Mouse (Mus musculus) ES-CJ7 (cell line): ENCODE data around the gene Med21.

Experiments used
- DNase-seq: peaks from one replicate; pipeline ENCODE4 v3.0.0; 2011; ENCODE audit warnings: low read depth, low spot score

The Med21 gene

DNA sequence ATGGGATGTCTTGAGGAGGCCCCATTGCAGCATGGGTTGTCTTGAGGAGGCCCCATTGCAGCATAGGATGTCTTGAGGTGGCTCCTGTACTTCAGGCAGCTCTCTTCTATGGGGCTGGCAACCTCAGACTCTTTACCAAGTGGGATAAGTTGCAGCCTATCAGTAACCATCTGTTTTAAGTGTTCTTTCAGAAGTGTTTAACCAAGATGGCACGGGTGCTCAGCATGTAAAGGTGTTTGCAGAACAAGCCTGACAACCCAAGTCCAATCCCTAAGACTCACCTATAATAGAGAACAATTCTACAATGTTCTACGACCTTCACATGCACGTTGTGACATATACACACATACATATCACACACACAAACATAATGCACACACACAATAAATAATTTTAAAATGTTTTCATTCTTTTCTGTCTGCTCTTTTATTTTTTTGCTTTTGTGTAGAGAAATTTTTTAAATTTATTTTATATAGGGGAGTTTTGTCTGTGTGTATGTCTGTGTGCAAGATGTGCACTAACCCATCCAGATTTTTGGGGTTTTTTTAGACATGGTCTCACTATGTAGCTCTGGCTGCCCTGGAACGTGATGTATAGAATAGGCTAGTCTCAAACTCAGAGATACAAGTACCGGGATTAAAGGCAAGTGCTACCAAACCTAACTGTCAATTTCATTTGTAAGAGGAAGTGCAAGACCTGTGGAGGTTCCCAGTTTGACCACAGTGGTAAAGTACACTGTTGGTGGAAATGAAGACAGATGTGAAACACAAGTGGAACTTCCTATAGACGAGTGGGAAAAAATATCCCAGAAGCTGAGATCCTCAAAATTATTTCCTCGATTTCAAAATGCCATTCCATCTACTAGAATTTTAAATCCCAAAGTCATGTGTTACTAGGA is 2.0 kb upstream of the Med21 start:
- DNase-seq: no peak

- DNase-seq: no peak
Observed at GRCm38 (mm10) chr6:146640991-146641390, 1.4 kb upstream of the Med21 start.

GRCm38 (mm10) chr6:146641621-146642210 is 631 bp upstream of the Med21 start:
- DNase-seq: peak; percentile 73

DNA sequence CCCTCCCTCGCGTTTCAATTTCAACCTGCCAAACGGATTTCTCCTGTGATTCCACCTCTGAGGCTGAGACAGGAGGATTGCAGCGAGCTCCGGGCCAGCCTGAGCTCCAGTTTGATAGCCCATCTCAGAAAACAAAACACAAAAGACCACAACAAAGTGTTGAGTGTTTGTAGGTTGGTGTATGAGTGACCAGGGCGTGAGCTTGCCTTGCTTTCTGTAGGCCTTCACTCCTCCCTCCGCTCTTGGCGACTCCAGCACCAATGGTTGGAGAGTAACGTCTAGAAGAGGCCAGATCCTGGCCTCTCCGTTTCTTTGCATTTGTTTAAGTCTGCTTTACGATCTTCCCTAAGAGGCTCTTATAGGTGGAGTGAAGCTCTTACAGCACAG is 830 bp downstream of the Med21 start:
- peak; percentile 65 for DNase-seq

- no peak for DNase-seq
Observed at GRCm38 (mm10) chr6:146650013-146650412, 7.7 kb downstream of the Med21 start.

- DNase-seq: no peak
Observed at GRCm38 (mm10) chr6:146651431-146651830, 9.1 kb downstream of the Med21 start.

DNA sequence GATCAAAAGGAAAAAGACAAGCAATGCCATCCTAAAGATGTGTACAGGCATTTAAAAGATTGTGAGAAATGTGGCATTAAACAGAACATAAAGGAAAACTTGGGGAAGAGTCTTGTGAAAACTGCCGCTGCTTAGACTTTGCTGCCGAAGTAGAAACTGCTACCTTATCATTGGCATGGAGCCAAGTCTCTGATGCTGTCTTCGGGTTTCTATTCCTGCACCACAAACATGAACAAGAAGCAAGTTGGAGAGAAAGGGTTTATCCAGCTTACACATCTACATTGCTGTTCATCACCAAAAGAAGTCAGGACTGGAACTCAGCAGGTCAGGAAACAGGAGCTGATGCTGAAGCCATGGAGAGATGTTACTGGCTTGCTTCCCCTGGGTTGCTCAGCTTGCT is 10.8 kb downstream of the Med21 start:
- no peak for DNase-seq

GRCm38 (mm10) chr6:146660591-146660990 is 18.2 kb downstream of the Med21 start:
- DNase-seq: peak; percentile 33

- DNase-seq: no peak
Observed at GRCm38 (mm10) chr6:146661655-146662054, 19.3 kb downstream of the Med21 start.

DNA sequence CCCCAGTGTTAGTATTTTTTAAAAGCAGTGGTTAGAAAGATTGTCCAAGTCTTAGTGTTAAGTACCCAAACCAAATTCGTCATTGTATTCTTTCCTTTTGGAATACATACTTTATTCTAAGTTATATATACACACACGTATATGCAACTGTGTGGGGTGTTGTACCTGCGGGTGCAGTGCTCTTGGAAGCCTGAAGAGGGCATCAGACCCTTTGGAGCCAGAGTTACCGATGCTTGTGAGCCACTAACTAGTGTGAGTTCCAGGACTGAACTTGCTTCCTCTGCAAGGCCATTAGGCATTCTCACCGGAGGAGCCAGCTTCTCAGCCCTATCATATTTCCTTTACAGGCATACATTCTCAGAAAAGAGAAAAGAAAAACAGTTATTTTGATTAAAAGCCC is 20.3 kb downstream of the Med21 start:
- peak; percentile 68 for DNase-seq

- DNase-seq: no peak
Observed at GRCm38 (mm10) chr6:146664116-146664515, 21.8 kb downstream of the Med21 start.

DNA sequence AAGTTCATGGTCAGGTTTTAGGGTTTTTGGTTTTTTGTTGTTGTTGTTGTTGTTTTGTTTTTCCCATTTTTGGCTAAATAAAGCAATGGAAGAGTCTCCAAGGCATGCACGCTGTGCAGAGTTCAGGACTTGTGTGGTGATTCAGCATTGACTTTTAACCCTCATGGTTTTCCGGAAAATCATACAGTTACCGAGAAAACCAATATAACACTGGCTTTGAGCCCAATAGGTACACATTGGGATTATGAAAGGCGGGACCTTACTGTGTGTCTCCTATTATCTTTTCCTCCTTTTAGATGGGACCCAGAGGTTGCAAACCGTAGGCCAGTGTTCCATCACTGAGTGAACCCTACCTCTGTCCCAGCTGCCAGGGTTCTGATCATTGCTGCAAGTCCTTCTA is 22.6 kb downstream of the Med21 start:
- DNase-seq: no peak

DNA sequence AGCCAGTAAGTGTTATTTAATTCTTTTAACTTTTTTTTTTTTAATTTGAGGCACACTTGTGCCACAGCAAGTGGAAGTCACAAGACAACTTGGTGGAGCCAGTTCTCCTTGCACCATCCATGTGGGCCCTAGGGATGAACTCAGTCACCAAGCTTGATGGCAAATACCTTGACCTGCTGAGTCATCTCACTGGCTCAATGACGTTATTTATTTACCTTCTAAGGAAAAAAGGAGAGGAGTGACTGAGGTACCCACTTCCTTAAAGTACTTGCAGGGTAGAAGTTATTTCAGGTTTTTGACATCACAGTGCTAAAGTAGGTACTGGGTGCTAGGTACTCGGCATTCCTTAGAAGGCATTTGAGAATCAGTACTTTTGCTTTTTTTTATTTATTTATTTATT is 23.1 kb downstream of the Med21 start:
- no peak for DNase-seq

DNA sequence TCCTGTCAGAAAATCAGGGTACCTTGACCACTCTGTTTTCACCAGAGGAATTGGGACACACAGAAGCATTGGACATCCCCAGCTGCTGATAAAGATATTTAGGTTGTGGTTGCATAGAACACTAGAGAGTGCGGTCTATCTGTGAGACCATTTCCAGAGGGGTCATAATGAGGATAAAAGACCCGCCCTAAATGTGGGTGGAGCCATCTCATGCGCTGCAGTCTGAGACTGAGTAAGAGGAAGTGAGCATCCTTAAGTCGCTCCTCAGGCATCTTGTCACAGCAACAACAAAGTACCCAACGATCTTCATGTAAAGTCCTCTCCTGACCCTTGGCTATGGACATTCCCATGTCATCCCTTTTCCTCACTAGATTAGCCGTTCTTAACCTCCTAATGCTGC is 24.5 kb downstream of the Med21 start:
- no peak for DNase-seq

DNA sequence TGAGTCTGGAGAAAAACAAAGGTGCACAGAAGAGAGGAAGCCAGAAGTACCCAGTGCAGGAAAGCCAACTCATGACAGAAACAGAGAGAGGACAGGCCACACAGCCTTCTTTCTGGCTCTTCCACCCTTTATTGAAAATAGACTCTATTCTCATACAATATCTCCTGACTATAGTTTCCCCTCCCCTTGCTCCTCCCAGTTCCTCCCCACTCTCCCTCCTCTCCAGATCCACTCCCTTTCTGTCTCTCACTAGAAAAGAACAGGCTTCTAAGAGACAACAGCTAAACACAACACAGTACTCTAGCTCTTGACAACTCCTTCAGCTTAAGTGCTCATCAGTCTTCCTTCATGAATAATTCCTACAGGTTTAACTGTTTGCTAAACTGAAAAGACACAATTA is 26.3 kb downstream of the Med21 start:
- DNase-seq: no peak

DNA sequence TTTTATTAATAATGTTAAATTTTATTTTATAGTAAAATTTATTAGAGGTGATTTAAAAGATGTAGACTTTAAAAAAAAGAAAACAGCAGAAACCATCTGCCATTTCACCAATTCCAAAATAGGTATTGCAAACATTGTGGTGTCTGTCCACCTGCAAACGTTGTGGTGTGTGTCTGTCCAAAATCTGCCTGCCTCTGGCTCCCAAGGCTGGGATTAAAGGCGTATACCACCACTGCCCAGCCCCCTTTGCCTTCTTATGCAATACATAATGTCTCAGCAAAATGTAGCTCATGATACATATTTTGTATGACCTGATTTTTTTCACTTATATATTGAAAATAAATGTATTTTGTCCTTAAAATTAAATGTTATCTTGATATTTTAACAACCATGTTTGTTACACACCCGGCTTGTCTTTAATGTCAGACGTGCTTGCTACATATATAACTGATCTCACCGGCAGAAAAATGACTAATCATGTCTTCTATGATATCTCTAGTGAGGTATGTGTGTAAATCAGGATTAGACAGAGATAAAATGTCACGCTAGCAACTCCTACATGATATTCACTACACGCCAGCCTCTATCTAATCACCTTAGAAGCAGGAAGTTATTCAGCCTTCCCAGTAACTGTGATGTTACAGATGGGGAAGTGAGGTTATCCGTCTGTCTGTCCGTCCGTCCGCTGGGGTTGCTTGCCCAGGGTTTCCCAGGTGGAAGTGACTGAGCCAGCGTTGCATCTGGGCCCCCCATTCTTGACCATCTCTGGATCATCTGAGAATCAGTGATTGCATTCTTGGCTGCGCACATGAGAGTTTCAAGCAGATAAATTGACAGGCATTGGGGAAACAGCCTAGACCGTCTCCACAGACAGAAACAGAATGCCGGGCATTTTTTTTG is 28.9 kb downstream of the Med21 start:
- no peak for DNase-seq

GRCm38 (mm10) chr6:146672106-146672505 is 29.8 kb downstream of the Med21 start:
- no peak for DNase-seq

DNA sequence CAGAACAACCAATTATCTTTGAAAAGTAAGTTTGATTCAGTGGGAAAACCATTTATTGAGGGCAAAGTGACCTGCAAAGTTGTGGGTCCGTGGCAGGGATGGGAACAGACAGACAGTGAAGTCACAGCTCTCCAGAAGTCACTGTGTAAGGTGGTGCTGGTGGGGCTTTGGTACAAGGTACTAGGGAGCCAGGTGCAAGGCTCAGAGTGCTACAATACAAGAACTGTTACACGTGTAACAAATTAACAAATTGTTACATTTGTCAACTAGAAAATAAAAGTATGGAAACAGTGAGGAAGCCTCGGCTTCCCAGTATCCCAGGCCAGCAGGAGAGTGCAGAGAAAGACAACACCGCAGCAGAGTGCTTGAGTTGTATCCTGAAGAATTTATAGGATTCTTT is 31.3 kb downstream of the Med21 start:
- DNase-seq: no peak

DNA sequence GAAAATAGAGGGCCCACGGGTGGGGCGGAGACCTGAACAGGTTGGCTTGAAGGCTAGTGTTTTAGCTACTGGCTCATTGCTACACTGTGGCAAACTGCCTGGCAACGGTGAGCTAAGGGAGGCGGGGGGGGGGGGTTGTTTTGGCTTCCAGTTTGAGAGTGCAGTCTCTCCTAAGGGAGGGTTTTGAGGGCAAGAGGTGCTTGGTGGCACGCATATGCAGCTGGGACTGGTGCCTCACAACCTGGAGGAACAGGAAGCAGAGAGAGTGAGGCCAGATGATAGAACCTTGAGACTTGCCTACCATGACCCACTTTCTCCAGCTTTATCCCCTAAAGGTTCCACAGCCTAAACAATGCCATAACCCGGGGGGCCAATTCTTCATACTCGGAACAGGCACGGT is 32.1 kb downstream of the Med21 start:
- DNase-seq: no peak

- no peak for DNase-seq
Observed at GRCm38 (mm10) chr6:146674881-146675536, 32.7 kb downstream of the Med21 start.

GRCm38 (mm10) chr6:146676904-146677303 is 34.6 kb downstream of the Med21 start:
- DNase-seq: no peak
